In the genomic region with DNA sequence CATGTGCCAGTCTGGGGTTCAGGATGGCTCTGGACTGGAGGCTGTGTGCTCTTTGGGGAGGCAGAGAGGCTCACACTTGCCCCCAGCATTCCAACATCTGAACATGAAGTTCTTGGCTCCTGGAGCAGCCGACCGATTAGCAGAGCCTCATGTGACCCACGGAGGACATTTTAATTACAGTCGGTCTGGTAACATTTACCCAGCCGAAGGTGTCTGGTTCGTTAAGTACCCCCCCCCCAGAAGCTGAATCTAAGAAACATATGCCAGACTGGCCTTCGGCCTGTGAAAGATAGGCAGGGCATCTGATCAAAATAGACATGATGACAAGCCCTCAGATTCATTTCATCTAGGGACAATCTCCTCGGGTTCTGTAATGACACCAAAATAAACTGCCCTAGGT, we compare ENCODE assay signal across 17 mouse cellular contexts.
DNase-seq lines count a peak whose midpoint lies in the region; ATAC-seq and TF ChIP-seq lines count a peak whose summit lies in the region.
"Had no signal": no experiment of that assay in that cellular context is flagged by ENCODE, and none has a peak within 500 bp of the region (broad histone marks: within the 10 kb centered on the region; RNA-seq: fewer than 3 reads in every experiment).

No protein-coding gene starts in this region.

- peak; percentile 9 to 17 for DNase-seq in kidney, adult 8-10 months
- DNase-seq in gastrocnemius, adult 2 months = peak; percentile 81
- DNase-seq in gastrocnemius, postnatal 25 days = peak; percentile 79
- no peak for DNase-seq in limb, embryonic 10.5 days (ENCODE audit: low spot score)
- DNase-seq in cerebellum, adult 9-11 months = no peak
- no peak for DNase-seq in liver
- DNase-seq: cerebellum, adult 11 months; layer of hippocampus, adult 9-11 months; left cerebral cortex, postnatal 4 days; lung, postnatal 36 days had no signal

- no peaks in the 10 kb centered on the region for H3K4me1 ChIP-seq in kidney, embryonic 16.5 days (ENCODE audit: insufficient read depth, low read length)
- peaks cover 34% of the 10 kb centered on the region for H3K4me1 ChIP-seq in limb, embryonic 10.5 days
- H3K4me1 ChIP-seq: intestine, embryonic 15.5 days; liver, embryonic 15.5 days had no signal

- H3K27me3 ChIP-seq in kidney, embryonic 16.5 days (ENCODE audit: insufficient read depth, low read length) = no peaks in the 10 kb centered on the region
- no peaks in the 10 kb centered on the region for H3K27me3 ChIP-seq in limb, embryonic 10.5 days (ENCODE audit: low read depth, poor library complexity, severe bottlenecking)
- H3K27me3 ChIP-seq: embryonic facial prominence, embryonic 12.5 days; intestine, embryonic 15.5 days; liver, embryonic 15.5 days; Patski had no signal

- intact Hi-C loops in gastrocnemius, adult 2 months (cut with DNase I) = loop anchor here (10.0 kb wide), 1 partner anchor 277 kb away; no protein-coding TSS in a partner anchor

- H3K27ac ChIP-seq in kidney, embryonic 16.5 days (ENCODE audit: low read length) = no peak overlapping the region
- H3K27ac ChIP-seq in gastrocnemius, adult 2 months = peak overlapping the region; percentile 96
- peak overlapping the region; percentile 34; the same call in 1 of the 2 replicates for H3K27ac ChIP-seq in limb, embryonic 10.5 days
- H3K27ac ChIP-seq: embryonic facial prominence, embryonic 12.5 days; forebrain, embryonic 10.5 days; hindbrain, embryonic 10.5 days; intestine, embryonic 15.5 days; liver, embryonic 15.5 days had no signal

- H3K9ac ChIP-seq in kidney, embryonic 16.5 days (replicated peaks; ENCODE audit: low read length) = no peak overlapping the region
- H3K9ac ChIP-seq: embryonic facial prominence, embryonic 12.5 days; intestine, embryonic 15.5 days; liver, embryonic 15.5 days had no signal

- no peak for TF ChIP-seq CTCF in gastrocnemius, adult 2 months (IDR thresholded peaks at IDR 0.05)

- WGBS in kidney, embryonic 16.5 days = 49% methylated on average over 8 of the region's 8 CpGs
- WGBS in limb, embryonic 10.5 days = 52% methylated on average over 8 of the region's 8 CpGs

- no peaks in the 10 kb centered on the region for H3K9me3 ChIP-seq in kidney, embryonic 16.5 days (ENCODE audit: low read length)
- H3K9me3 ChIP-seq in limb, embryonic 10.5 days (replicated peaks) = no peaks in the 10 kb centered on the region
- H3K9me3 ChIP-seq: embryonic facial prominence, embryonic 12.5 days; forebrain, embryonic 10.5 days; hindbrain, embryonic 10.5 days; intestine, embryonic 15.5 days; liver, embryonic 15.5 days had no signal

- ATAC-seq in kidney, embryonic 16.5 days (ENCODE audit: low FRiP score, low TSS enrichment) = no peak
- ATAC-seq: intestine, embryonic 15.5 days; Patski had no signal

- no peaks in the 10 kb centered on the region for H3K36me3 ChIP-seq in kidney, embryonic 16.5 days (ENCODE audit: insufficient read depth, low read length)
- H3K36me3 ChIP-seq in limb, embryonic 10.5 days = no peaks in the 10 kb centered on the region
- H3K36me3 ChIP-seq: embryonic facial prominence, embryonic 12.5 days; forebrain, embryonic 10.5 days; hindbrain, embryonic 10.5 days; intestine, embryonic 15.5 days; liver, embryonic 15.5 days had no signal

- no peak overlapping the region for H3K4me3 ChIP-seq in kidney, embryonic 16.5 days (ENCODE audit: low read length)
- H3K4me3 ChIP-seq in gastrocnemius, adult 2 months = no peak overlapping the region; the same call in 1 of the 2 replicates
- H3K4me3 ChIP-seq in limb, embryonic 10.5 days = no peak overlapping the region
- H3K4me3 ChIP-seq: embryonic facial prominence, embryonic 12.5 days; forebrain, embryonic 10.5 days; hindbrain, embryonic 10.5 days; intestine, embryonic 15.5 days; liver, embryonic 15.5 days had no signal

- no peak overlapping the region for H3K4me2 ChIP-seq in kidney, embryonic 16.5 days (replicated peaks; ENCODE audit: low read depth, low read length)
- H3K4me2 ChIP-seq: embryonic facial prominence, embryonic 12.5 days; intestine, embryonic 15.5 days; liver, embryonic 15.5 days had no signal

Comparison
In these comparisons a context has a peak if more than half of its experiments do, and no peak if none do; other contexts are left out.
1. DNase-seq: peak in kidney, adult 8-10 months (2 of 2), gastrocnemius, adult 2 months (single experiment) and gastrocnemius, postnatal 25 days (single experiment); none in limb, embryonic 10.5 days (single experiment), cerebellum, adult 9-11 months (single experiment) and liver (single experiment).